Mouse (Mus musculus): ENCODE results near the gene Mrpl49.

Mrpl49 gene

DNA sequence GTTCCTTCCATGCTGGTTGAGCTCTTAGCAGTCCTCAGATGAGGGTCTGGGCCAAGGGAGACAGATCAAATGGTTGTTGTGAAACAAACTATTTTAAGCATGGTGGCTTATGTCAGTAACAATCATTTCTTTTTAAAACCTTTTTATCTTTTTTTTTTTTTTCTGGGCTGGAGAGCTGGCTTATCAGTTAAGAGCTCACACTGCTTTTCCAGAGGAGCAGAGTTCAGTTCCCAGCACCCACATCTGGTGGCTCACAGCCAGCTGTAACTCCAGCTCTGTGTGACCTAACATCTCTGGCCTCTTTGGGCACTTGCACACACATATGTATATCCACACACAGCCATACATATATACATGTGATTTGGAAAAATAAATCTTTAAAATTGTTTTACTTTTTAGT is 19.9 kb downstream of the Mrpl49 start:
- no peak for DNase-seq (ENCODE audit: low spot score)

- DNase-seq (ENCODE audit: low spot score): no peak
Measured at GRCm38 (mm10) chr19:6035966-6036585, 21.5 kb downstream of the Mrpl49 start.

DNA sequence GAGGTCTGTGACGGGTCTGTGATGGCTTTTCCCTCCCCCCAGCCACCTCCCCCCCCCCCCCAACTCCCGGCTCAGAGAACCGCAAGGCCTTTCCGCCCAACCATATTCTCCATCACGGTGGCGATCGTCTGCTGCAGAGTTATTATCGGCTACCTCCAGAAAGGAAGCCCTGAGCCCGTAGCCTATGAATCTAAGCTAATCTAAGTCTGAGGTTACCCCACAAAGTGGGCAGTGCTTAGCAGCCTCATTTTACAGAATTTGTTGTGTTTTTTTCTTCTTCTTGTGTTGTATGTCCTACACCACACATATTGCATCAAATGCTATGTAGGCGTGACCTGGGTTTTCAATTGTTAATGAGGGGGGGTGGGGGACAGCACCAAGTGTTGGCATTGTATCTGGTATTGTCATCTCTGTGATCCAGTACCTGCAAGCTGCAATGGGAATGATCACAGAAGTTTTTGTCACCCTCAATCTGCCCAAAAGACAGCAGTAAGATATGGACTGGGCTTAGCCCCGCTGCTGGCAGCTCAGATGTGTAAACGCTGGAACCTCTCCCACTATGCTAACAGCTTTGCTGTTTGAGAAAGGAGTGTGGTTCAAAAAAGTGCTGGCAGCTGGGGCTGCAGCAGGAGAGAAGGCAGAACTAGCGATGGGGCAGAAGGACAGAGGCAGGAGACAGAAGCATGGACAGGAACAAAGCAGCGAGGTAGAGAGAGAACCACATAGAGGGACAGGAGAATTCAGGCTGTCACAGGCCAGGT is 26.9 kb downstream of the Mrpl49 start:
- no peak for DNase-seq (ENCODE audit: low spot score)

GRCm38 (mm10) chr19:6029426-6029825 is 28.2 kb downstream of the Mrpl49 start:
- no peak for DNase-seq (ENCODE audit: low spot score)

GRCm38 (mm10) chr19:6028991-6029390 is 28.6 kb downstream of the Mrpl49 start:
- DNase-seq (ENCODE audit: low spot score): no peak

DNA sequence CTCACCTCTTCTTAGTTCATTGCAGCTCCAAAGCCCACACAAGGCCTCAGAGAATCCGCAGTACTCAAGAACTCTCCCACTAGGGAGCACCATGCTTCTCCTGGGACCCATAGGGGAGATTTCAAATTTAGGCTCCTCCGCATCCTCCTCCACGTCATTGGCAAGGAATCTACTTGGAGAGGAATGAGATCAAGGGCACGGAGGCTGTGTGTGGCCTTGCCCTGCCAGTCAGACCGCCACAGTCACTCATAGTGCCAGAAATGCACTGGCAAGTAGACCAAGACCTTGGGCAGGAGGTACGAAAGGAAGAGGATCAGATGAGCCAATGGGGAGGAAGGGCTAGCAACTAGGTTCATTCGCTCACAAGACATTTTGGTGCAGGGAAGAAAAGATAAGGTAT is 33.7 kb downstream of the Mrpl49 start:
- no peak for DNase-seq (ENCODE audit: low spot score)

- no peak for DNase-seq (ENCODE audit: low spot score)
Measured at GRCm38 (mm10) chr19:6023059-6023458, 34.5 kb downstream of the Mrpl49 start.

DNA sequence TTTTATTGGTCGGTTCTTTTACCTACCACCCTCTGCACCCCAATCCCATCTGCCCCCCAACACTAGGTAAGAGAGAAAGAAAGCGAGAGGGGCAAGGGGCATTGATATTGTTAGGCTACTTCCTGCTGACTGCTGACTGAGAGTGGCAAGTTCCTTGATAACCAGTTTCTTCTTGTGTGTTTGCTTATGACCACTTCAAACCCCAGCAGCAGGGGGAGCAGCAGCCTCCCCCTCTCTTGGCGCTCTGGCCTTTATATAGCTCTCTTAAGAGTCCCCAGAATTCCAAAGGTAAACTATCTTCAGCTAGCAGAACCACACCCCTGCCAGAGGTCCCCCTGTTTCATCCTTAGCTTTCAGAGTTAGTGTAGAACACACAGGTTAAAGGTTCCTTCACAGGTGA is 37.3 kb downstream of the Mrpl49 start:
- no peak for DNase-seq (ENCODE audit: low spot score)

DNA sequence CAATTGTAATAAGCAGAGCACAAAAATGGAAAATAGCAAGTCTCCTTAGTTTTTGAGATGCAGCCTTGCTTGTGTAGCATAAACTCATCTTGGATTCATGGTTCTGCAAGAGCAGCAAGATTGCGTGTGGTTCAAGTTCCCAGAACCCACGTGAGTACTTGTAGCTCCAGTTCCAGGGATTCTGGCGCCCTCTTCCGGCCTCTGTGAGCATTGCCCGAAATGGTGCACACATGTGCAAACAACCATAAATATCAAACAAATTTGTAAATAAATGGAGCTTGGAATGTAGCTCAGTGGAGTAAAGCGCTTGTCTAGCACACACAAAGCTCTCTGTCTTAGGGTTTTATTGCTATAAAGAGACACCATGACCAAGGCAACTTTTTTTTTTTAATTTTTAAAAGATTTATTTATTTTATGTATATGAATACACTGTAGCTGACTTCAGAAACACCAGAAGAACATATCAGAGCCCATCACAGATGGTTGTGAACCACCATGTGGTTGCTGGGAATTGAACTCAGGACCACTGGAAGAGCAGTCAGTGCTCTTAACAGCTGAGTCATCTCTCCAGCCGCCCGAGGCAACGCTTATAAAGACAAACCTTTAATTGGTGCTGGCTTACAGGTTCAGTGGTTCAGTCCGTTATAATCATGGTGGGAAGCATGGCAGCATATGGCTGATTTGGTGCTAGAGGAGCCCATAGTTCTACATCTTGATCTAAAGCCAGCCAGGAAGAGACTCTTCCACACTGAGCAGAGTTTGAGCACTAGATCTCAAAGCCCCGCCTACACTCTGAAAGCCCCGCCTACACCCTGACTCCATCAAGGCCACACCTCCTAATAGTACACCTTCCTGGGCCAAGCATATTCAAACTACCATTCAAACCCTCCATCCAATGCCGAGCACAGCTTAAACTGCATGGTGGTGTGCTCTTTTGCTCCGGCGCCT is 39.2 kb downstream of the Mrpl49 start:
- DNase-seq (ENCODE audit: low spot score): peak; percentile 84

DNA sequence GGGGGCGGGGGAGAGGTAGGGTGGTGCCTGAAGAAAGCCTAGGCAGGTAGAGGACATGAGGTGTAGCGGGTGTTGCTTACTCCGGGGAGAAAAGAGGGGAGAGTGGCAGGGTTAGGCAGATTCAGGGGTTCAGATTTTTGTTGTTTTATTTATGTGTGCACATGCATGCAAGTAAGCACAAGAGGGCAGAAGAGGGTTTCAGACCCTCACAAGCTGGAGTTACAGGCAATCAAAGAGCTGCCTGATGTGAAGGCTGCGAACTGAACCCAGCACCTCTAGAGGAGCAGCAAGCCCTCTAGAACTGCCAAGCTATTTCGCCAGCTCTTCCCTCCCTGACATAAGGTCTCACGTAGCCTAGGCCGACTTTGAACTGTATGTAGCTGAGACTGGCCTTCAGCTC is 41.1 kb downstream of the Mrpl49 start:
- no peak for DNase-seq (ENCODE audit: low spot score)

DNA sequence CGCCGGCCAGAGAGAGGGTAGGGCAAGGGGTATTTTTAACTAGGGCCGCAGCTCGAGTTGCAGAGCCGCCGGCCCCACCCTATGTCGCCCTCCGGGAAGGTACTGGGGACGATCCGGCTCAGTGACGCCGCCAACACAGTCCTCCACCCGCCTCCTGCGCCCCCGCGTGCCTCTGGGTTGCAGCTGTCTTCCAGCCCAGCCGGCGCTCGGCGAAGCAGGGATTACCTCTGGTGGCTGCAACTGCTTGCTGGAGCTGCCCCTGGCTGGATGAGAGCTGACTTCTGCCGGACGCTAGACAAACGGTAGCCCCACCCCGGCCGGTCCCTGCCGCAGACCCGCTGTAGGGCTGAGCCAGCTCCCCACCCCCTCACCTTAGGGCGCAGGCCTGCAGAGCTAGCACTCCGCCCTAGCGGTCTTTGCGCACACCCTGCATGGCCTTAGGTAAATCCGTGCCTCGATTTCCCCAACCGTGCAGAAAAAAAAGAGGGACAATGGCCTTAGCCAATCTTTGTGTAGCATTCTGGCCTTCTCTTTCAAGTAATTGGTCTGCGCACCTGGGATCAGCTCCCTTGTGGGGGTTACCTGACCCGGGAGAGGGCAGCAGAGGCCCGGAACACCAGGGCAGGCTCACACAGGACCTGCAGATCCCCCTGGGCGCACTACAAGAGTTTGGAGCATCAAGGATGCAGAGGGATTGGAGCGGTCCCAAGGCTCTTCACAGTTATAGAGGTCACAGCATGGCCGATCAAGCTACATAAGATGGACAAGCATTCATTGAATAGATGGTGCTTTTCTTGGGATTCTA is 41.9 kb downstream of the Mrpl49 start, which contains the start of gene Capn1:
Gene Capn1, minus strand, starts transcription at position 387 of the 805 bp plus-strand sequence.
- peak; percentile 61 for DNase-seq (ENCODE audit: low spot score)

DNA sequence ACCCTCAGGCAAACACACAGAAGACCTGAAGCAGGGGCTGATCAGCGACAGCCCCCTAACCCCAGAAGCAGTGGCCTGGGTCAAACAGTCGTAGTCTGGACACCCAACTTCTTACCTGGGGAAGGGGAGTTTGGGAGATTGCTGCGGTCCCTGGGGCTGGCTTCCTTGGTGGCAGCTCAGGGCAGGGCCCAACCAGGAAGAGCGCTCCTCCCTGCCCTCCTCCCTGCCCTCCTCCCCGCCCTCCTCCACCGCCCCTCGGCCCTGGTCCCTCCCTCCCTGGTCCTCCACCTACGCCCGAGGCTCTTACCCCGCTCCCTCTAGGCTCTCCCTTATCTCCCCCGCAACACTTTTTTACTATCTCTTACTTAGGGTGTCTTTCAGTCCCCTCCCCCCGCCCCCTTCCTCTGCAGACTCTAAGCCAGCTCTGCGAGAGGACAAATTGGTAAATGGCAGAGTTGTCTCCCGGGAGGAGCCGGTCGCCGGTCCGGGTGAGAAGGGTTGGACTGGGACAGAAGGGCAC is 42.5 kb downstream of the Mrpl49 start:
- DNase-seq (ENCODE audit: low spot score): peak; percentile 45

DNA sequence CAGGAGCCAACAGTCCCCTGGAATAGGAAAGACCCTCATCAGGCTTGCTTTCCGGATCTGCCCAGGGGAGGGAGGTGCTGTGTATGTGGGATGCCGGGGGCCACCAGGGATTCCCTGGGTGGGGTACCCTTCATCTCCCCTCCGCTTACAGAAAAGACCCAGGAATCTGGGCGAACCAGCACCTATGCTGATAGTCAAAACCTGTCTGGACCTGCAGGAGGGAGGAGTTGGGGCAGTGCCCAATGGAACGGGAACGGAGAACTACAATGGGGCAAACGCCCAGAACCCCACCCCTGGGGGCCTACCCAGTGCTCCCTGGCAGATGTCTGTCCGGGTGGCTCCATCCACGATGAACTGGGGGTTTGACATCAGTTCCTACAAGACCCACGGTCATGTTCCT is 43.9 kb downstream of the Mrpl49 start:
- DNase-seq (ENCODE audit: low spot score): peak; percentile 64

DNA sequence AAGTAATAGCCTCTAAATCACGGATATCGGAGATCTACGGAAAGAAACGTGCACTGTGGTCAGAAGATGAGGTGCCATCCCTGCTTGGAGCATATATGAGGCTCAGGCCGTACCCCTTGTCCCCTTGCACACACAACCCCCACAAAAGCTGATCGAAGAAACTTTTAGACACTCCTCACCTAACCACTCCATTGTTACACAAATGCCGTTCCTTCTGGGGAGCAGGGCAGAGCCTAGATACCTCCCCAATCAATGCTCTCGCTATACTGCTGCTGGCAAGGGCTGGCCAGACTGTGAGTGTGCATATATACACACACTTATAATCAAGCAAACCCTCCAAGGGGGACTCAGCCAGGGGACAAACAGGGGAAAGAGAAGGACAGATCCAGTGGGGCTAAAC is 48.4 kb downstream of the Mrpl49 start:
- DNase-seq (ENCODE audit: low spot score): no peak

GRCm38 (mm10) chr19:6007013-6007412 is 50.6 kb downstream of the Mrpl49 start:
- no peak for DNase-seq (ENCODE audit: low spot score)

DNA sequence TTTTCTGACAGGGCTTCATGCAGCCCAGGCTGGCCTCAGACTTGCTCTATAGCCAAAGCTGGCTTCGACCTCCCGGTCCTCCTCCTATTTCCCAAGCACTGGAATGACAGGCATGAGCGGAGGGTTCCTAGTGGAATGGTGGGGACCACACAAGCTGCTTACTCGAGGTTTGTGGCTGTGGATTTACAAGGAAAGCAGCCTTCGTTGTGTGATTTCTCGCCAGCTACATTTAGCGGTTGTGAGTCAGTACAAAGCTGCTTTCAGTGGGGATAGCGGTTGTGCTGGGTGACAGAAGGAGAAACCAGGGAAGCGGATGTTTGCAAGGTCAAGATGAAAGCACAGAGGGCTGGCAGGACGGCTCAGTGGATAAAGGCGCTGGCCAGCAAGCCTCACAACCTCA is 52.0 kb downstream of the Mrpl49 start:
- no peak for DNase-seq (ENCODE audit: low spot score)
